Mouse (Mus musculus): Measurements from ENCODE around the gene Olfr275. TPM values are rescaled to one million over a fixed set of nuclear protein-coding genes. Genes with fewer than 3 reads are reported as not detected.

Gene Olfr275
- polyA plus RNA-seq, 1 experiment from 2014 or later, result not detected

DNA sequence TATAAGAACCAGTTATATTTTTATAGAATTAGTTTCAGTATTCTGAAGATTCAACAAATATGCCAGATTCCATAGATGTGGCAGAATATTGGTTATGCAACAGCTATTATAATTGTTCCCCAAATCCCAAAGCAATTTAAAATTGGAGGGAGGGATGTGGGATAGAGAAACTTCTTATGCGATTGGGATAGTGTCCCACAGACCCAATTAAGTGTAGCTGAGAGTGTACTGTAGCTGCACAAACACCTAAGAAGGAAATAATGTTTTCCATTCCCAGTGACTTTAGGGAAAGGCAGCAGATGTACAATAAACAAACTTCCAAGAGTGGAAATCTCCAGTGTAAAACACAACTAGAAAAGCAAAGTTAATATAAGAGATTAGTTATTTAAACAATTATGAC is 44.7 kb downstream of the Olfr275 start, which contains the start of gene Olfr273:
TSS of gene Olfr273 (minus strand) at position 101 of the 400 bp plus-strand sequence.
- Histone ChIP-seq H3K27ac (ENCODE audit: low read depth, low read length) (no peak within 1 kb of the TSS), H3K9me3 (replicated peaks; ENCODE audit: control insufficient read depth, low read length) (no peaks in the 10 kb centered on the region), H3K27me3 (replicated peaks; ENCODE audit: control insufficient read depth, insufficient read depth, low read length) (no peaks in the 10 kb centered on the region), H3K9ac (ENCODE audit: low read length) (no peak within 1 kb of the TSS), H3K36me3 (ENCODE audit: control insufficient read depth, insufficient read depth, low read length) (no peaks in the 10 kb centered on the region), H3K4me3 (ENCODE audit: low read depth, low read length) (no peak within 1 kb of the TSS), H3K4me1 (ENCODE audit: control insufficient read depth, insufficient read depth, low read length) (no peaks in the 10 kb centered on the region), H3K4me2 (ENCODE audit: low read length) (no peak within 1 kb of the TSS)
- 81% methylated on average over 1 of the region's 1 CpGs for WGBS
- ATAC-seq (no peak), DNase-seq (ENCODE audit: low spot score) (no peak)

DNA sequence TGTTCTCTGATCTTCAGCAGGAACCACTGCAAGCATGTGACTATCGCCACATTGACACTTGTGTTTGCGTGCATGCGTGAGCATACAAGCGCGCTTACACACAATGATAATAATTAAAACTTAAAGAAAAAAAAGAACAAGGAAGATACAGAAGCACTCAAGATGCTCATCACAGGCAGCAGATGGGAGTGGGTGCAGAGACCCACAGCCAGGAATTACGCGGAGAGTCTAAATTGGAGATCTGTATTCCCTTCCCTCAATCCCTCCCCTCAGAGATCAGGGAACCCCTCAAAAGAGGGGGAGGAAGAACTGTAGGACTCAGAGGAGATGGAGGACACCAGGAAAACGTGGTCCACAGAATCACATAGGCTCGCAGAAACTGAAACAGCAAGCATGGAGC is 49.8 kb downstream of the Olfr275 start:
- Histone ChIP-seq H3K4me1 (ENCODE audit: control insufficient read depth, insufficient read depth, low read length) (no peaks in the 10 kb centered on the region), H3K36me3 (ENCODE audit: control insufficient read depth, insufficient read depth, low read length) (no peaks in the 10 kb centered on the region), H3K9ac (ENCODE audit: low read length) (no peak overlapping the region), H3K4me3 (ENCODE audit: low read depth, low read length) (no peak overlapping the region), H3K27ac (ENCODE audit: low read depth, low read length) (no peak overlapping the region), H3K9me3 (replicated peaks; ENCODE audit: control insufficient read depth, low read length) (no peaks in the 10 kb centered on the region), H3K4me2 (ENCODE audit: low read length) (no peak overlapping the region), H3K27me3 (replicated peaks; ENCODE audit: control insufficient read depth, insufficient read depth, low read length) (no peaks in the 10 kb centered on the region)
- DNase-seq (ENCODE audit: low spot score) (no peak), ATAC-seq (no peak)
- WGBS, result 94% methylated on average over 9 of the region's 9 CpGs

Other genes with a start within 250 kb of the Olfr275 start
- not detected in 2 replicates for gene Toporsl, start 218.3 kb upstream of the Olfr275 start, polyA plus RNA-seq (2014; fragmentation: Nextera tagmentation; extraction: Ambion mirVana)
- gene Olfr273, start 44.6 kb downstream of the Olfr275 start, polyA plus RNA-seq (2014; fragmentation: Nextera tagmentation; extraction: Ambion mirVana), result not detected in 2 replicates
- gene Olfr272, start 104.6 kb downstream of the Olfr275 start, polyA plus RNA-seq (2014; fragmentation: Nextera tagmentation; extraction: Ambion mirVana), result not detected in 2 replicates
- not detected in 2 replicates for gene Olfr270, start 149.9 kb downstream of the Olfr275 start, polyA plus RNA-seq (2014; fragmentation: Nextera tagmentation; extraction: Ambion mirVana)
- gene Nipsnap3a, start 174.7 kb downstream of the Olfr275 start, polyA plus RNA-seq (2014; fragmentation: Nextera tagmentation; extraction: Ambion mirVana), result not detected in 2 replicates
- 173 and 182 TPM in 2 replicates for gene Nipsnap3b, start 197.3 kb downstream of the Olfr275 start, polyA plus RNA-seq (2014; fragmentation: Nextera tagmentation; extraction: Ambion mirVana)